Mouse (Mus musculus) limb, embryonic 13.5 days (tissue): ENCODE data around the gene Tpst2. TPM values are rescaled to one million over a fixed set of nuclear protein-coding genes. Genes with fewer than 3 reads are reported as not detected.

Experiments
- ATAC-seq: fragments of 200-750 bp; cut with Nextera tagmentation; 2 replicates; pipeline ENCODE4 v1.8.0; 2017; ENCODE audit warnings: low read depth, moderate number of reproducible peaks, moderate TSS enrichment; ENCODE audit not compliant: low FRiP score
- H3K27ac ChIP-seq: fragments of 300-500 bp; sonication (generic); 2 replicates; pipeline ENCODE4 v1.5.1; 2015; ENCODE audit warnings: inconsistent platforms, mild to moderate bottlenecking, moderate library complexity
- H3K27me3 ChIP-seq: fragments of 300-500 bp; sonication (generic); 2 replicates; pipeline ENCODE4 v1.6.1; 2015; ENCODE audit warnings: mild to moderate bottlenecking, inconsistent platforms
- H3K36me3 ChIP-seq: fragments of 300-500 bp; sonication (generic); 2 replicates; pipeline ENCODE4 v1.6.1; 2015; ENCODE audit warnings: inconsistent platforms, mild to moderate bottlenecking, moderate library complexity
- H3K4me1 ChIP-seq: fragments of 300-500 bp; sonication (generic); 2 replicates; pipeline ENCODE4 v1.6.1; 2015; ENCODE audit warnings: inconsistent platforms
- H3K4me2 ChIP-seq: fragments of 300-500 bp; sonication (generic); replicated peaks from 2 replicates; pipeline ENCODE4 v1.6.1; 2015; ENCODE audit warnings: inconsistent platforms, mild to moderate bottlenecking, moderate library complexity
- H3K4me3 ChIP-seq: fragments of 300-500 bp; sonication (generic); 2 replicates; pipeline ENCODE4 v1.5.1; 2015; ENCODE audit warnings: moderate library complexity, mild to moderate bottlenecking, inconsistent platforms
- H3K9ac ChIP-seq: fragments of 300-500 bp; sonication (generic); 2 replicates; pipeline ENCODE4 v1.6.1; 2015; ENCODE audit warnings: mild to moderate bottlenecking, inconsistent platforms
- H3K9me3 ChIP-seq: fragments of 300-500 bp; sonication (generic); 2 replicates; pipeline ENCODE4 v1.6.1; 2016; ENCODE audit warnings: inconsistent platforms
- WGBS: fragments of 180-500 bp; shearing (Covaris S2); methylation state at CpG from one replicate; pipeline ENCODE4 v1.1.7; 2015; 5-methylcytosine and 5-hydroxymethylcytosine counted together
- polyA plus RNA-seq: library from polyadenylated mRNA; unstranded; fragments of >200 nt; fragmentation: Nextera tagmentation; extraction: Ambion mirVana; gene quantifications from 2 replicates; pipeline ENCODE4 v1.2.1, GENCODE M21; 2015

The Tpst2 gene
- polyA plus RNA-seq, 1 experiment from 2014 or later: 42.3 TPM

GRCm38 (mm10) chr5:112355910-112356309 is 79.4 kb downstream of the Tpst2 start, which contains the start of gene Gm6583:
TSS of gene Gm6583 (minus strand) at chr5:112356033.
- 72% methylated on average over 11 of the region's 13 CpGs for WGBS
- Histone ChIP-seq H3K36me3 (peaks cover 66% of the 10 kb centered on the region), H3K27me3 (no peaks in the 10 kb centered on the region), H3K4me3 (no peak within 1 kb of the TSS), H3K9me3 (no peaks in the 10 kb centered on the region), H3K4me2 (no peak within 1 kb of the TSS), H3K27ac (no peak within 1 kb of the TSS), H3K4me1 (no peaks in the 10 kb centered on the region), H3K9ac (no peak within 1 kb of the TSS)
- peak; percentile 64; the same call in 1 of the 2 replicates for ATAC-seq

GRCm38 (mm10) chr5:112356322-112356721 is 79.8 kb downstream of the Tpst2 start:
- no peak overlapping the region for H3K4me3 ChIP-seq
- no peaks in the 10 kb centered on the region for H3K27me3 ChIP-seq
- H3K9ac ChIP-seq: no peak overlapping the region
- H3K27ac ChIP-seq: no peak overlapping the region
- no peak overlapping the region for H3K4me2 ChIP-seq
- 0 out of 2 replicates have a peak, but pooled peaks have one; percentile 28 for ATAC-seq
- H3K9me3 ChIP-seq: no peaks in the 10 kb centered on the region
- peaks cover 62% of the 10 kb centered on the region for H3K36me3 ChIP-seq
- WGBS: 86% methylated on average over 9 of the region's 9 CpGs
- no peaks in the 10 kb centered on the region for H3K4me1 ChIP-seq

- H3K4me2 ChIP-seq: no peak overlapping the region
- WGBS: 87% methylated on average over 4 of the region's 4 CpGs
- ATAC-seq: no peak
- H3K4me3 ChIP-seq: no peak overlapping the region
- no peaks in the 10 kb centered on the region for H3K27me3 ChIP-seq
- H3K27ac ChIP-seq: no peak overlapping the region
- peaks cover 4% of the 10 kb centered on the region; the same call in 1 of the 2 replicates for H3K9me3 ChIP-seq
- no peak overlapping the region for H3K9ac ChIP-seq
- peaks cover 10% of the 10 kb centered on the region for H3K4me1 ChIP-seq
- peaks cover 62% of the 10 kb centered on the region for H3K36me3 ChIP-seq
These were observed 83.0 kb downstream of the Tpst2 start for GRCm38 (mm10) chr5:112359520-112359919.

DNA sequence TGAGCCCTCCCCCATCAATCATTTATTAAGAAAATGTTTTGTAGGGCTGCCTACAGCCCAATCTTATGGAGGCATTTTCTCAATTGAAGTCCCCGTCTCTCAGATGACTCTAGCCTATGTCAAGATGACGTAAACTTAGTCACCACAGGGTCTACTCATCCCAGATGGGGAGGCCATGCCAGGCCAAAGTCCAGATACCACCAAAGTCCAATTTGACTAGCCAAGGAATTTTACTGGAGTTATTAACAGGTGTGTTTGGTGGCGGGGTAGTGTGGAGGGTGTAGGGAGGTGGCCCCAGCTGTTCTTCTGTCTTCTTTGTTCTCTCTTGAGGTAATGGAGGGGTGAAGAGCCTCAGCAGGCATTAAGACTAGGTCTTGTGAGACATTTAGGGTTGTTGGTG is 83.6 kb downstream of the Tpst2 start:
- WGBS: 66% methylated on average over 3 of the region's 3 CpGs
- Histone ChIP-seq H3K4me2 (no peak overlapping the region), H3K36me3 (peaks cover 62% of the 10 kb centered on the region), H3K27ac (no peak overlapping the region), H3K9ac (no peak overlapping the region), H3K9me3 (peaks cover 4% of the 10 kb centered on the region; the same call in 1 of the 2 replicates), H3K4me1 (peaks cover 15% of the 10 kb centered on the region), H3K27me3 (no peaks in the 10 kb centered on the region), H3K4me3 (no peak overlapping the region)
- ATAC-seq: no peak

DNA sequence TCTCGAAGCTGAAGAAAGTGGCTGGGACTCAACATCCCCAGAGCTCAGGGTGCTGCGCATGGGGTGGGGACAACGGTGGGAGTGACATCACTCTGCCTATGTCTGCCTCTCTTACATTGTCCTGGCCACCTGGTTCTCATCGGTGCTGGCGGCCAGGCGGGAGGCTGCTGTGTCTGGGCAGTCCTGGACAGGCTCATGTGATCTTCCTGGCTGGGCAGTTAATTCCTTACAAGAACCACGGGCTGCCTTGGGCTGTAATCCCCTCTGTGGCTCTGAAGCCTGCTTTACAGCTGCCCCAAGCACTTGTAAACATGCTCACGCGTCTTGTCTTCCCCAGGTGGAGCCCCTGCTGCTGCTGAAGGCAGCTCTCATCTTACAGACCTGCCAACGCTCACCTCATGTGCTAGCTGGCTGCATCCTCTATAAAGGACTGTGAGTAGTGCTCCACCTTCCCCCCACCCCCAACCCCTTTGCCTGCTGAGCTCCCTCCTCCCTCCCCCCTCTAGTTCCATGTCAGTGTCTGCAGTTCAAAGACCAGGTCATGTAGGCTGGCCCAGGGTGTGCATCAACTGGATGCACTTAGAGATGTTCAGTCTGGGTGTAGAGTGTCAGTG is 87.8 kb downstream of the Tpst2 start:
- H3K27me3 ChIP-seq: no peaks in the 10 kb centered on the region
- WGBS: 33% methylated on average over 10 of the region's 10 CpGs

More for the DNA sequence above, 87.8 kb downstream of the Tpst2 start:
- Histone ChIP-seq H3K36me3 (peaks cover 64% of the 10 kb centered on the region), H3K4me1 (peaks cover 15% of the 10 kb centered on the region), H3K4me3 (no peak overlapping the region), H3K9me3 (peaks cover 4% of the 10 kb centered on the region; the same call in 1 of the 2 replicates), H3K4me2 (no peak overlapping the region), H3K27ac (peak overlapping the region; percentile 34; the same call in 1 of the 2 replicates), H3K9ac (peak overlapping the region; percentile 5; the same call in 1 of the 2 replicates)
- ATAC-seq: peak; percentile 82

Other genes with a start within 250 kb of the Tpst2 start
- 0.98 and 1.1 TPM in 2 replicates for gene Cryba4, start 24.2 kb upstream of the Tpst2 start, polyA plus RNA-seq
- 0.96 and 1.5 TPM in 2 replicates for gene Crybb1, start 20.9 kb upstream of the Tpst2 start, polyA plus RNA-seq
- 32.6 and 34.8 TPM in 2 replicates for gene Tfip11, start 49.7 kb downstream of the Tpst2 start, polyA plus RNA-seq
- 47.8 and 51.5 TPM in 2 replicates for gene Srrd, start 66.3 kb downstream of the Tpst2 start, polyA plus RNA-seq
- gene Hps4, start 66.4 kb downstream of the Tpst2 start, polyA plus RNA-seq: 42.5 and 43.6 TPM in 2 replicates
- 0.18 and 0.24 TPM in 2 replicates for gene Gm6583, start 79.3 kb downstream of the Tpst2 start, polyA plus RNA-seq
- gene Asphd2, start 118.2 kb downstream of the Tpst2 start, polyA plus RNA-seq: 19.1 and 23.7 TPM in 2 replicates
- gene Gm6588, start 172.7 kb downstream of the Tpst2 start, polyA plus RNA-seq: 0.08 TPM in 1 of 2 replicates, not detected in the other